Mouse (Mus musculus) neutrophil, adult 65 days (primary cell): Measurements from ENCODE around the gene Cd2bp2. TPM values are rescaled to one million over a fixed set of nuclear protein-coding genes. Genes with fewer than 3 reads are reported as not detected.

Experiments used
- total RNA-seq: library from RNA; stranded (reverse); gene quantifications from 2 replicates; pipeline ENCODE4 v1.2.4, GENCODE M21; 2023

The Cd2bp2 gene
- total RNA-seq, result 47.6 and 62.2 TPM in 2 replicates

GRCm38 (mm10) chr7:127195544-127196295, at the start of gene Cd2bp2:
Gene Cd2bp2 (minus strand): TSS chr7:127196050.

GRCm38 (mm10) chr7:127243870-127244657, 48.2 kb upstream of the Cd2bp2 start, which contains the start of gene Zfp771:
Gene Zfp771 (plus strand): TSS chr7:127244274.

GRCm38 (mm10) chr7:127232622-127233367, 36.9 kb upstream of the Cd2bp2 start, which contains the start of the genes Zfp553 and Sept1:
Gene Zfp553 (plus strand): TSS chr7:127233061.
Gene Sept1 (minus strand): TSS chr7:127233130.

GRCm38 (mm10) chr7:127208553-127209438, 12.9 kb upstream of the Cd2bp2 start, which contains the start of gene Mylpf:
Gene Mylpf (plus strand): TSS chr7:127208890.

GRCm38 (mm10) chr7:127208295-127208552, 12.4 kb upstream of the Cd2bp2 start, which contains the start of gene Tbc1d10b:
Gene Tbc1d10b (minus strand): TSS chr7:127208468.

Other genes starting within 250 kb of the Cd2bp2 start
- not detected in 2 replicates for gene Asphd1, start 246.5 kb downstream of the Cd2bp2 start, total RNA-seq
- gene Sez6l2, start 245.5 kb downstream of the Cd2bp2 start, total RNA-seq, result 1.9 and 3.1 TPM in 2 replicates
- 56.2 and 56.5 TPM in 2 replicates for gene Cdipt, start 220.1 kb downstream of the Cd2bp2 start, total RNA-seq
- gene Cdiptos, start 220.0 kb downstream of the Cd2bp2 start, total RNA-seq, result 0.95 and 1.3 TPM in 2 replicates
- 49.1 and 58.0 TPM in 2 replicates for gene Mvp, start 181.4 kb downstream of the Cd2bp2 start, total RNA-seq
- gene Pagr1b, start 179.6 kb downstream of the Cd2bp2 start, total RNA-seq, result not detected in 2 replicates
- gene Pagr1a, start 178.7 kb downstream of the Cd2bp2 start, total RNA-seq, result 1.5 and 35.7 TPM in 2 replicates
- gene Gm42742, start 175.0 kb downstream of the Cd2bp2 start, total RNA-seq, result 26.0 TPM in 1 of 2 replicates, not detected in the other
- 0.79 TPM in 1 of 2 replicates, not detected in the other for gene Prrt2, start 174.8 kb downstream of the Cd2bp2 start, total RNA-seq
- gene Maz, start 169.0 kb downstream of the Cd2bp2 start, total RNA-seq, result 128 and 143 TPM in 2 replicates
- gene Kif22, start 153.6 kb downstream of the Cd2bp2 start, total RNA-seq, result 41.1 and 48.3 TPM in 2 replicates
- 1.2 TPM in 1 of 2 replicates, not detected in the other for gene Zg16, start 108.7 kb downstream of the Cd2bp2 start, total RNA-seq
- 155 and 172 TPM in 2 replicates for gene AI467606, start 104.7 kb downstream of the Cd2bp2 start, total RNA-seq
- 2.0 and 3.8 TPM in 2 replicates for gene Qprt, start 73.8 kb downstream of the Cd2bp2 start, total RNA-seq
- 96.9 and 102 TPM in 2 replicates for gene Spn, start 58.2 kb downstream of the Cd2bp2 start, total RNA-seq
- 106 and 122 TPM in 2 replicates for gene Tbc1d10b, start 12.4 kb upstream of the Cd2bp2 start, total RNA-seq
- gene Mylpf, start 12.8 kb upstream of the Cd2bp2 start, total RNA-seq, result 6.7 and 11.1 TPM in 2 replicates
- gene Zfp553, start 37.0 kb upstream of the Cd2bp2 start, total RNA-seq, result 2.8 and 4.0 TPM in 2 replicates
- gene Sept1, start 37.1 kb upstream of the Cd2bp2 start, total RNA-seq, result 107 and 123 TPM in 2 replicates
- gene Zfp771, start 48.2 kb upstream of the Cd2bp2 start, total RNA-seq, result 3.2 and 4.7 TPM in 2 replicates
- 18.4 and 20.9 TPM in 2 replicates for gene Dctpp1, start 64.7 kb upstream of the Cd2bp2 start, total RNA-seq
- gene Sephs2, start 78.0 kb upstream of the Cd2bp2 start, total RNA-seq, result 150 and 202 TPM in 2 replicates
- 239 and 332 TPM in 2 replicates for gene Itgal, start 100.2 kb upstream of the Cd2bp2 start, total RNA-seq
- gene Zfp768, start 149.5 kb upstream of the Cd2bp2 start, total RNA-seq, result 7.5 and 8.1 TPM in 2 replicates
- gene Zfp747, start 180.0 kb upstream of the Cd2bp2 start, total RNA-seq, result 3.9 and 5.9 TPM in 2 replicates
- gene 9130019O22Rik, start 191.1 kb upstream of the Cd2bp2 start, total RNA-seq, result 1.3 and 1.5 TPM in 2 replicates
- 1.1 and 1.4 TPM in 2 replicates for gene E430018J23Rik, start 197.6 kb upstream of the Cd2bp2 start, total RNA-seq
- 1.5 and 2.2 TPM in 2 replicates for gene Zfp764, start 210.8 kb upstream of the Cd2bp2 start, total RNA-seq
- gene Zfp688, start 226.0 kb upstream of the Cd2bp2 start, total RNA-seq, result 13.2 and 14.6 TPM in 2 replicates